Comparison of ENCODE assay signal across 29 mouse cellular contexts in genomic region chr1:171213801-171214496, GRCm38 (mm10). TPM values are rescaled to one million over a fixed set of nuclear protein-coding genes. Genes with fewer than 3 reads are reported as not detected.
DNase-seq lines count a peak whose midpoint lies in the region; ATAC-seq and TF ChIP-seq lines count a peak whose summit lies in the region.
"Had no signal": no experiment of that assay in that cellular context is flagged by ENCODE, and none has a peak within 500 bp of the region (broad histone marks: within the 10 kb centered on the region; RNA-seq: fewer than 3 reads in every experiment).

TSS of gene Nr1i3 (plus strand) at chr1:171213970.

- WGBS in liver, adult 2 months: 22% methylated on average over 10 of the region's 10 CpGs
- WGBS in liver, embryonic 12.5 days (ENCODE audit: insufficient replicate concordance): 59% methylated on average over 10 of the region's 10 CpGs
- 62% methylated on average over 10 of the region's 10 CpGs for WGBS in intestine, embryonic 16.5 days
- 63% methylated on average over 10 of the region's 10 CpGs for WGBS in stomach, postnatal 0 days

- no peak for ATAC-seq in liver, embryonic 12.5 days
- ATAC-seq in intestine, embryonic 16.5 days: peak; percentile 97
- ATAC-seq in stomach, postnatal 0 days (ENCODE audit: low FRiP score, low TSS enrichment): peak; percentile 76; the same call in 1 of the 2 replicates
- ATAC-seq: forebrain, embryonic 14.5 days had no signal

- peaks cover 9% of the 10 kb centered on the region for H3K4me1 ChIP-seq in liver, adult 2 months (ENCODE audit: control insufficient read depth, insufficient read depth, low read length)
- H3K4me1 ChIP-seq in liver, embryonic 12.5 days: peaks cover 17% of the 10 kb centered on the region
- 0 out of 2 replicates have a peak, but pooled peaks cover 6% of the 10 kb centered on the region for H3K4me1 ChIP-seq in intestine, embryonic 16.5 days (ENCODE audit: control insufficient read depth, insufficient read depth, low read length)
- no peaks in the 10 kb centered on the region for H3K4me1 ChIP-seq in stomach, postnatal 0 days (replicated peaks; ENCODE audit: control insufficient read depth, insufficient read depth)
- H3K4me1 ChIP-seq: embryonic facial prominence, embryonic 13.5 days; hindbrain, embryonic 13.5 days; limb, embryonic 13.5 days; neural tube, embryonic 15.5 days; stomach, embryonic 15.5 days had no signal

- peak within 1 kb of the TSS; percentile 53 for H3K4me3 ChIP-seq in liver, adult 2 months (ENCODE audit: insufficient read depth, low read depth, low read length)
- no peak within 1 kb of the TSS for H3K4me3 ChIP-seq in liver, embryonic 12.5 days
- H3K4me3 ChIP-seq in intestine, embryonic 16.5 days (ENCODE audit: low read length): peak within 1 kb of the TSS; percentile 39
- H3K4me3 ChIP-seq in stomach, postnatal 0 days (ENCODE audit: low read depth, low read length): no peak within 1 kb of the TSS
- H3K4me3 ChIP-seq: embryonic facial prominence, embryonic 13.5 days; erythroblast, embryonic 14.5 days; heart, adult 2 months; heart, embryonic 15.5 days; hindbrain, embryonic 13.5 days; limb, embryonic 13.5 days; neural tube, embryonic 15.5 days; stomach, embryonic 15.5 days had no signal

- H3K79me2 ChIP-seq in liver, adult 2 months (ENCODE audit: control insufficient read depth, insufficient read depth, low read length): no peaks in the 10 kb centered on the region

- peaks cover 35% of the 10 kb centered on the region for H3K36me3 ChIP-seq in liver, adult 2 months (ENCODE audit: control insufficient read depth, insufficient read depth, low read length)
- peaks cover 8% of the 10 kb centered on the region; the same call in 1 of the 2 replicates for H3K36me3 ChIP-seq in liver, embryonic 12.5 days
- H3K36me3 ChIP-seq in intestine, embryonic 16.5 days (ENCODE audit: control insufficient read depth, insufficient read depth, low read length): 0 out of 2 replicates have a peak, but pooled peaks cover 2% of the 10 kb centered on the region
- 0 out of 2 replicates have a peak, but pooled peaks cover 3% of the 10 kb centered on the region for H3K36me3 ChIP-seq in stomach, postnatal 0 days (ENCODE audit: control insufficient read depth, insufficient read depth, low read length)
- H3K36me3 ChIP-seq: stomach, embryonic 15.5 days had no signal

- no peaks in the 10 kb centered on the region for H3K9me3 ChIP-seq in liver, embryonic 12.5 days (replicated peaks)
- no peaks in the 10 kb centered on the region for H3K9me3 ChIP-seq in intestine, embryonic 16.5 days (ENCODE audit: control insufficient read depth, low read length)
- no peaks in the 10 kb centered on the region for H3K9me3 ChIP-seq in stomach, postnatal 0 days (ENCODE audit: control insufficient read depth, low read length)
- H3K9me3 ChIP-seq: embryonic facial prominence, embryonic 13.5 days; heart, embryonic 15.5 days; hindbrain, embryonic 13.5 days; limb, embryonic 13.5 days; neural tube, embryonic 15.5 days; stomach, embryonic 15.5 days had no signal

- peak within 1 kb of the TSS; percentile 95 for H3K27ac ChIP-seq in liver, adult 2 months (replicated peaks; ENCODE audit: insufficient read depth, low read depth, low read length)
- H3K27ac ChIP-seq in liver, embryonic 12.5 days: no peak within 1 kb of the TSS
- peak within 1 kb of the TSS; percentile 81 for H3K27ac ChIP-seq in intestine, embryonic 16.5 days (ENCODE audit: low read length)
- no peak within 1 kb of the TSS for H3K27ac ChIP-seq in stomach, postnatal 0 days (replicated peaks)
- H3K27ac ChIP-seq: embryonic facial prominence, embryonic 13.5 days; heart, adult 2 months; heart, embryonic 15.5 days; hindbrain, embryonic 13.5 days; limb, embryonic 13.5 days; neural tube, embryonic 15.5 days; stomach, embryonic 15.5 days had no signal

- no peaks in the 10 kb centered on the region for H3K27me3 ChIP-seq in liver, adult 2 months (ENCODE audit: control insufficient read depth, insufficient read depth, low read length)
- H3K27me3 ChIP-seq in liver, embryonic 12.5 days (replicated peaks): peaks cover 33% of the 10 kb centered on the region
- H3K27me3 ChIP-seq in intestine, embryonic 16.5 days (replicated peaks; ENCODE audit: control insufficient read depth, insufficient read depth, low read length): no peaks in the 10 kb centered on the region
- H3K27me3 ChIP-seq in stomach, postnatal 0 days (ENCODE audit: control insufficient read depth, insufficient read depth, low read length): no peaks in the 10 kb centered on the region
- H3K27me3 ChIP-seq: embryonic facial prominence, embryonic 13.5 days; heart, embryonic 15.5 days; hindbrain, embryonic 13.5 days; limb, embryonic 13.5 days; neural tube, embryonic 15.5 days; stomach, embryonic 15.5 days had no signal

- no peak for TF ChIP-seq EP300 in stomach, postnatal 0 days (optimal IDR thresholded peaks at IDR 0.05)

- TF ChIP-seq CTCF in liver, adult 2 months (IDR thresholded peaks at IDR 0.05; ENCODE audit: low read depth, low read length): no peak
- no peak for TF ChIP-seq CTCF in stomach, postnatal 0 days (IDR thresholded peaks at IDR 0.05; ENCODE audit: low read depth)

- peak within 1 kb of the TSS; percentile 78 for H3K9ac ChIP-seq in liver, adult 2 months (ENCODE audit: low read depth, low read length)
- H3K9ac ChIP-seq in liver, embryonic 12.5 days: no peak within 1 kb of the TSS
- peak within 1 kb of the TSS; percentile 56 for H3K9ac ChIP-seq in intestine, embryonic 16.5 days (ENCODE audit: low read depth, low read length)
- H3K9ac ChIP-seq in stomach, postnatal 0 days (ENCODE audit: low read length): no peak within 1 kb of the TSS
- H3K9ac ChIP-seq: embryonic facial prominence, embryonic 13.5 days; heart, embryonic 15.5 days; hindbrain, embryonic 13.5 days; limb, embryonic 13.5 days; neural tube, embryonic 15.5 days; stomach, embryonic 15.5 days had no signal

- peak; percentile 64; the same call in 1 of the 2 replicates for TF ChIP-seq POLR2A in liver, adult 2 months (IDR thresholded peaks at IDR 0.05; ENCODE audit: extremely low read depth, insufficient read depth, low read length)

- H3K4me2 ChIP-seq in liver, embryonic 12.5 days: no peak within 1 kb of the TSS
- peak within 1 kb of the TSS; percentile 34 for H3K4me2 ChIP-seq in intestine, embryonic 16.5 days (ENCODE audit: low read depth, low read length)
- no peak within 1 kb of the TSS for H3K4me2 ChIP-seq in stomach, postnatal 0 days (replicated peaks; ENCODE audit: low read depth)
- H3K4me2 ChIP-seq: embryonic facial prominence, embryonic 13.5 days; heart, embryonic 15.5 days; hindbrain, embryonic 13.5 days; limb, embryonic 13.5 days; midbrain, embryonic 11.5 days; neural tube, embryonic 15.5 days; stomach, embryonic 15.5 days had no signal

- DNase-seq in heart, adult 11 months: peak; percentile 87
- DNase-seq in heart, adult 8-10 months (ENCODE audit: low spot score): no peak
- peak; percentile 94 for DNase-seq in liver, adult 2 months (ENCODE audit: extremely low read depth, low read depth, low spot score)
- DNase-seq in stomach, postnatal 0 days (ENCODE audit: low spot score): peak; percentile 37
- DNase-seq in urinary bladder, adult 18-20 months (ENCODE audit: low spot score in 2 of 2): no peak
- DNase-seq: adrenal gland, adult 2 months; cerebellum, adult 18-20 months; cerebellum, postnatal 25 days; embryo, embryonic 11 days; heart, adult 2 months; heart, postnatal 36 days; layer of hippocampus, adult 9-11 months; lung, adult 18-20 months; lung, postnatal 10 days; right cerebral cortex, adult 18-20 months; right cerebral cortex, postnatal 4 days; thymus, adult 2 months; thymus, postnatal 4 days had no signal

RNA-seq across cellular contexts. Expression of gene Nr1i3, which starts in this region (rescaled TPM):
- not detected for total RNA-seq in heart, adult 8-10 months (2022)
- total RNA-seq in liver, adult 2 months (2014; rRNA removed): 178 and 264 TPM in 2 replicates
- polyA plus RNA-seq in liver, adult 2 months (2012; rRNA removed): 215 and 229 TPM in 2 replicates
- polyA plus RNA-seq in liver, embryonic 12.5 days (2016; fragmentation: Nextera tagmentation; extraction: Ambion mirVana): 0.23 and 0.36 TPM in 2 replicates
- 18.7 and 21.7 TPM in 2 replicates for polyA plus RNA-seq in intestine, embryonic 16.5 days (2015; fragmentation: Nextera tagmentation; extraction: Ambion mirVana)
- 0.19 and 0.25 TPM in 2 replicates for polyA plus RNA-seq in stomach, postnatal 0 days (2015; fragmentation: Nextera tagmentation; extraction: Ambion mirVana)
- total RNA-seq: heart, adult 2 months had no signal
- polyA plus RNA-seq: adrenal gland, adult 2 months; erythroblast, embryonic 14.5 days; heart, adult 2 months had no signal

Comparison
In these comparisons a context has a peak if more than half of its experiments do, and no peak if none do; other contexts are left out.
1. RNA of gene Nr1i3 (total RNA-seq): 178 to 264 TPM in liver, adult 2 months; not detected in heart, adult 8-10 months; every median in the first group is over 100 times any median in the second.
2. RNA of gene Nr1i3 (polyA plus RNA-seq): 215 to 229 TPM in liver, adult 2 months and 18.7 to 21.7 TPM in intestine, embryonic 16.5 days; 0.23 to 0.36 TPM in liver, embryonic 12.5 days and 0.19 to 0.25 TPM in stomach, postnatal 0 days; every median in the first group is over 10 times any median in the second.
3. DNase-seq: peak in heart, adult 11 months (single experiment) and liver, adult 2 months (single experiment); none in heart, adult 8-10 months (single experiment) and urinary bladder, adult 18-20 months (0 of 2).
4. H3K27ac ChIP-seq: peak in liver, adult 2 months (single experiment) and intestine, embryonic 16.5 days (single experiment); none in liver, embryonic 12.5 days (single experiment) and stomach, postnatal 0 days (single experiment).
5. H3K4me3 ChIP-seq: peak in liver, adult 2 months (single experiment) and intestine, embryonic 16.5 days (single experiment); none in liver, embryonic 12.5 days (single experiment) and stomach, postnatal 0 days (single experiment).
6. H3K9ac ChIP-seq: peak in liver, adult 2 months (single experiment) and intestine, embryonic 16.5 days (single experiment); none in liver, embryonic 12.5 days (single experiment) and stomach, postnatal 0 days (single experiment).
7. Peak in DNase-seq and ATAC-seq in stomach, postnatal 0 days; RNA of the gene not detected or under 1 TPM.